Mouse (Mus musculus) cortical plate, adult 2 months (tissue): ENCODE results near the gene Syndig1.

Experiments
- CTCF ChIP-seq: fragments of 200-500 bp; IDR thresholded peaks from 2 replicates; pipeline ENCODE4 v1.5.1; 2011; ENCODE audit warnings: mild to moderate bottlenecking, control low read depth, low read length; ENCODE audit not compliant: insufficient read depth; ENCODE audit errors: extremely low read depth
- POLR2A ChIP-seq: fragments of 200-500 bp; IDR thresholded peaks from 2 replicates; pipeline ENCODE4 v1.6.1; 2011; ENCODE audit warnings: mild to moderate bottlenecking, low read length, control low read depth; ENCODE audit not compliant: insufficient read depth; ENCODE audit errors: extremely low read depth

DNA sequence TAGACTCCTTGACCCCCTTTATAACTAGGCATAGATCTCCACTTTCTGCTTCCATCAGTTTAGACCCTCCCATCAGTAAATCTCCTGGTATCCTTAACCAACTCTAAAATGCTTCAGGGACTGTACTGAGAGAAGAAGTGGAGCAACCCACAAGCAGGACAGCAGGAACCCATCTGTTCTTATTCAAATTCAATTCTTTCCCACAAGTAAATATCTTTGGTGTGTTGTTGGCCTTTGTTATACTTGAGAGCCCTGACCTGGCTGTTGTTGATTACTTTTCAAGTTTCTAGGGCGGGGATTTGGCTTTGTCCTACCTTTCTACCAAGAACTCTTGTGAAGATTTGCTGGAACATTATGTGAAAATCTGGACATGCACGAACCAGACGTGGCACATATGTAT, 77.7 kb downstream of the Syndig1 start:
- TF ChIP-seq CTCF: no peak
- TF ChIP-seq POLR2A: no peak
